ENCODE assay signal across 9 mouse cellular contexts in the genomic region with DNA sequence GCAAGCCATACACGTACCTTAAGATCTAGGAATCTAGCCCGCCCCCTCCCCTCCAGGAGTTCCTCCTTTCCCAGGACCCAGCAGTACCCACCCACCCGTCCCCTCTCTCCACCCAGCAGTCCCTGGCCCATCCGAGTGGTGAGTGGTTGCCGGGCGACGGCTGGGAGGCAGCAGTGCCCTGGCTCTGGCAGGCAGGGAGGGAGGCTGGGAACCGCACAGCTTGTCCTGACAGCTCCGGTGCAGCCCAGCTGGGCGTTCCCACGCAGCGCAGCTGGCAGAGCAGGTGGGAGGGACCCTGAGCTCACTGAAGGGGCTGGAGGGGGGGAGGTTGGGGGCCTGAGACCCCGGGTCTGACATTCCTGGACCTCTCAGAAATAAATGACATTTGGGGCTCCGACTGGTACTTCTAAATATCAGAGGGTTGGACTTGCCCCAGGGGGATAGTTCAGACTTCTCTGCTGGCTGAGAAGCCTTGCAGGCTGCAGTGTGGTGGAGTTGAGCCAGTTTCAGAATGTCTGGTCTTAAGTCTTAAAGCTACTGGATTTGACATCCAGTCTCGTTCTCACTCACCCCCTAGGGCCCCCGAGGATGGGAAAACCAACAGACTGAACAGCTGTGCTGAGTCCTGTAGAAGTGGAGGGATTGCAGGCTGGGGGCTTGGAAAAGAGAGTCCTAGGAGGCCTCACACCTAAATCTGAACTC. TPM values are rescaled to one million over a fixed set of nuclear protein-coding genes. Genes with fewer than 3 reads are reported as not detected.
A peak's percentile ranks its signal among the peaks of the same experiment; 100 is the strongest.
DNase-seq lines count a peak whose midpoint lies in the region; ATAC-seq and TF ChIP-seq lines count a peak whose summit lies in the region.
"Had no signal": no experiment of that assay in that cellular context is flagged by ENCODE, and none has a peak within 500 bp of the region (broad histone marks: within the 10 kb centered on the region; RNA-seq: fewer than 3 reads in every experiment).

Gene Kirrel2 (minus strand): TSS at position 62 of the 702 bp plus-strand sequence.
Gene Nphs1 (plus strand): TSS at position 687 of the 702 bp plus-strand sequence.

- no peak within 1 kb of the TSS for H3K4me3 ChIP-seq in CH12.LX (replicated peaks in 1 of 3; ENCODE audit: low read depth in 2 of 3, low read length in 2 of 3, poor library complexity in 1 of 3)
- peak within 1 kb of the TSS; percentile 7 for H3K4me3 ChIP-seq in forebrain, embryonic 16.5 days (replicated peaks; ENCODE audit: low read length)
- H3K4me3 ChIP-seq: lung, embryonic 15.5 days had no signal

- no peak for TF ChIP-seq POLR2A in CH12.LX (IDR thresholded peaks at IDR 0.05; ENCODE audit: low read depth, low read length)

- dilution Hi-C loops in CH12.LX (cut with MboI; ENCODE audit: extremely low pct_ligation_motif_present, extremely low pct_unique_long_range_greater_than_20kb, low sequenced_read_pairs), result no loop called here

- DNase-seq in adrenal gland, postnatal 14 days, result peak; percentile 41
- no peak for DNase-seq in adrenal gland, postnatal 36 days
- peak; percentile 28 for DNase-seq in CH12.LX (ENCODE audit: extremely low read depth)
- DNase-seq in layer of hippocampus, postnatal 36 days, result peak; percentile 69 to 73
- DNase-seq in retina, embryonic 14.5 days (ENCODE audit: low spot score), result peak; percentile 74
- no peak for DNase-seq in thymus, postnatal 36 days
- no peak for DNase-seq in thymus, postnatal 10 days (ENCODE audit: low spot score in 2 of 2)

- H3K36me3 ChIP-seq in CH12.LX (replicated peaks in 1 of 2; ENCODE audit: control insufficient read depth in 1 of 2, insufficient read depth in 1 of 2, low read length in 1 of 2), result no peaks in the 10 kb centered on the region
- H3K36me3 ChIP-seq in forebrain, embryonic 16.5 days (ENCODE audit: control insufficient read depth, insufficient read depth), result no peaks in the 10 kb centered on the region
- H3K36me3 ChIP-seq: lung, embryonic 15.5 days had no signal

- H3K27me3 ChIP-seq in CH12.LX (replicated peaks), result peaks cover 97% of the 10 kb centered on the region
- H3K27me3 ChIP-seq in forebrain, embryonic 16.5 days (replicated peaks; ENCODE audit: control insufficient read depth, insufficient read depth, low read length), result peaks cover 74% of the 10 kb centered on the region

- no peak within 1 kb of the TSS for H3K27ac ChIP-seq in CH12.LX (ENCODE audit: insufficient read depth, low read depth)
- no peak within 1 kb of the TSS for H3K27ac ChIP-seq in forebrain, embryonic 16.5 days (ENCODE audit: low read length)
- H3K27ac ChIP-seq: lung, embryonic 15.5 days had no signal

- H3K9ac ChIP-seq in CH12.LX (ENCODE audit: insufficient read depth, low read depth), result no peak within 1 kb of the TSS
- no peak within 1 kb of the TSS for H3K9ac ChIP-seq in forebrain, embryonic 16.5 days (replicated peaks; ENCODE audit: low read depth, low read length)
- H3K9ac ChIP-seq: lung, embryonic 15.5 days had no signal

- no peak for TF ChIP-seq RAD21 in CH12.LX (IDR thresholded peaks at IDR 0.05; ENCODE audit: low read depth, low read length)

- 1% methylated on average over 16 of the region's 16 CpGs for WGBS in forebrain, embryonic 16.5 days

- ATAC-seq in forebrain, embryonic 16.5 days, result peak; percentile 89

- H3K79me2 ChIP-seq in CH12.LX (replicated peaks; ENCODE audit: control insufficient read depth, extremely low read depth, insufficient read depth, poor library complexity, severe bottlenecking), result no peaks in the 10 kb centered on the region

- H3K4me2 ChIP-seq in CH12.LX (ENCODE audit: insufficient read depth, low read depth, poor library complexity, severe bottlenecking), result peak within 1 kb of the TSS; percentile 39; the same call in 1 of the 2 replicates
- H3K4me2 ChIP-seq in forebrain, embryonic 16.5 days (ENCODE audit: low read length), result peak within 1 kb of the TSS; percentile 42
- H3K4me2 ChIP-seq: lung, embryonic 15.5 days had no signal

- no peaks in the 10 kb centered on the region for H3K9me3 ChIP-seq in CH12.LX (replicated peaks; ENCODE audit: low read length)
- H3K9me3 ChIP-seq in forebrain, embryonic 16.5 days (ENCODE audit: control insufficient read depth, low read length), result 0 out of 2 replicates have a peak, but pooled peaks cover 2% of the 10 kb centered on the region
- H3K9me3 ChIP-seq: lung, embryonic 15.5 days had no signal

- peaks cover 16 to 31% of the 10 kb centered on the region in 2 experiments for H3K4me1 ChIP-seq in CH12.LX (ENCODE audit: control insufficient read depth in 1 of 2, insufficient read depth in 2 of 2)
- peaks cover 13% of the 10 kb centered on the region for H3K4me1 ChIP-seq in forebrain, embryonic 16.5 days (replicated peaks; ENCODE audit: control insufficient read depth, insufficient read depth, low read length)

- in situ Hi-C loops in CH12.LX (cut with MboI; ENCODE audit: low pct_ligation_motif_present, low pct_unique_long_range_greater_than_20kb, low sequenced_read_pairs), result no loop called here

- no peak for TF ChIP-seq CTCF in CH12.LX (conservative IDR thresholded peaks at IDR 0.05 in 1 of 2, IDR thresholded peaks at IDR 0.05 in 1 of 2; ENCODE audit: low read depth in 2 of 2, low read length in 2 of 2)

- peak; percentile 26; the same call in 1 of the 2 replicates for TF ChIP-seq EP300 in CH12.LX (IDR thresholded peaks at IDR 0.05; ENCODE audit: low read length)

TF ChIP-seq in CH12.LX, 34 proteins besides CTCF, POLR2A, EP300 and RAD21:
- TF ChIP-seq BHLHE40 (IDR thresholded peaks at IDR 0.05; ENCODE audit: low read depth, low read length) (no peak), IRF4 (IDR thresholded peaks at IDR 0.05; ENCODE audit: low read depth, low read length) (0 out of 2 replicates have a peak, but pooled peaks have one; percentile 34)
TF ChIP-seq in CH12.LX: peak in this region for 1.

RNA-seq across cellular contexts. Expression of gene Kirrel2, which starts in this region (rescaled TPM):
- not detected in 2 replicates for total RNA-seq in adrenal gland, postnatal 14 days (2021)
- not detected for total RNA-seq in adrenal gland, postnatal 36 days (2021)
- total RNA-seq in CH12.LX (2012; rRNA removed) (not detected in 2 replicates), CH12.LX (2014; rRNA removed) (not detected in 2 replicates)
- polyA plus RNA-seq in CH12.LX (2012; ENCODE audit: insufficient read length, low read depth), result not detected in 2 replicates
- polyA plus RNA-seq in forebrain, embryonic 16.5 days (2015; fragmentation: Nextera tagmentation; extraction: Ambion mirVana), result 0.22 and 0.43 TPM in 2 replicates
- 10 to 100 TPM; 12.3 to 21.0 TPM for total RNA-seq in layer of hippocampus, postnatal 36 days (2021)
- polyA plus RNA-seq: lung, embryonic 15.5 days had no signal

RNA-seq across cellular contexts. Expression of gene Nphs1, which starts in this region (rescaled TPM):
- 0.11 TPM in 1 of 2 replicates, not detected in the other for total RNA-seq in adrenal gland, postnatal 14 days (2021)
- total RNA-seq in adrenal gland, postnatal 36 days (2021), result not detected
- total RNA-seq in CH12.LX (2012; rRNA removed), result 2.1 and 2.4 TPM in 2 replicates
- total RNA-seq in CH12.LX (2014; rRNA removed), result not detected in 2 replicates
- 1.0 TPM in 1 of 2 replicates, not detected in the other for polyA plus RNA-seq in CH12.LX (2012; ENCODE audit: insufficient read length, low read depth)
- not detected in 2 replicates for polyA plus RNA-seq in forebrain, embryonic 16.5 days (2015; fragmentation: Nextera tagmentation; extraction: Ambion mirVana)
- 1 to 10 TPM; 1.2 TPM for total RNA-seq in layer of hippocampus, postnatal 36 days (2021)
- polyA plus RNA-seq: lung, embryonic 15.5 days had no signal

Comparison
In these comparisons a context has a peak if more than half of its experiments do, and no peak if none do; other contexts are left out.
1. RNA of gene Kirrel2 (total RNA-seq): 12.3 to 21.0 TPM in layer of hippocampus, postnatal 36 days; not detected in adrenal gland, postnatal 36 days, not detected in adrenal gland, postnatal 14 days and not detected in CH12.LX; every median in the first group is over 10 times any median in the second.
2. Peak in DNase-seq in adrenal gland, postnatal 14 days; RNA of the genes that start here not detected or under 1 TPM.
3. Peak in ATAC-seq, H3K4me3 ChIP-seq and H3K4me2 ChIP-seq in forebrain, embryonic 16.5 days; RNA of the genes that start here not detected or under 1 TPM.
4. DNase-seq: peak in CH12.LX (single experiment), layer of hippocampus, postnatal 36 days (2 of 2) and retina, embryonic 14.5 days (single experiment); none in adrenal gland, postnatal 36 days (0 of 2), thymus, postnatal 36 days (0 of 2) and thymus, postnatal 10 days (0 of 2).